Mouse (Mus musculus) G1E (cell line): ENCODE data around the gene Bach1.

Source experiments
- CTCF ChIP-seq: IDR thresholded peaks from 2 replicates; pipeline ENCODE4 v1.5.1; 2012; ENCODE audit warnings: low read depth, low read length, inconsistent platforms, mixed read lengths
- GATA2 ChIP-seq: IDR thresholded peaks from 2 replicates; pipeline ENCODE4 v1.6.1; 2012; ENCODE audit warnings: low read depth, low read length, inconsistent platforms, borderline replicate concordance
- POLR2AphosphoS5 ChIP-seq: IDR thresholded peaks from 2 replicates; pipeline ENCODE4 v1.6.1; 2012; ENCODE audit warnings: low read depth, low read length, inconsistent platforms; ENCODE audit not compliant: insufficient replicate concordance
- TAL1 ChIP-seq: conservative IDR thresholded peaks from 2 replicates; pipeline ENCODE4 v1.6.1; 2012; ENCODE audit warnings: low read depth, low read length, inconsistent platforms, mixed read lengths

- no peak for TF ChIP-seq CTCF
- no peak for TF ChIP-seq TAL1
- no peak for TF ChIP-seq GATA2
- TF ChIP-seq POLR2AphosphoS5: no peak
Measured at GRCm38 (mm10) chr16:87705892-87706589, 7.3 kb downstream of the Bach1 start.
